Mouse (Mus musculus): ENCODE measurements around the gene Tmtc2.

The Tmtc2 gene

GRCm38 (mm10) chr10:105312986-105313385, 261.3 kb downstream of the Tmtc2 start:
- DNase-seq (ENCODE audit: low spot score in 2 of 2), result no peak

- DNase-seq (ENCODE audit: low spot score in 2 of 2), result no peak
These were observed 276.7 kb downstream of the Tmtc2 start for GRCm38 (mm10) chr10:105297560-105297959.

- DNase-seq (ENCODE audit: low spot score in 2 of 2), result no peak
These were observed 281.3 kb downstream of the Tmtc2 start for GRCm38 (mm10) chr10:105292961-105293360.

- no peak for DNase-seq (ENCODE audit: low spot score in 2 of 2)
These were observed 285.8 kb downstream of the Tmtc2 start for GRCm38 (mm10) chr10:105288472-105288871.

- DNase-seq (ENCODE audit: low spot score in 2 of 2), result no peak
These were observed 286.7 kb downstream of the Tmtc2 start for GRCm38 (mm10) chr10:105287575-105287974.

GRCm38 (mm10) chr10:105287064-105287463, 287.2 kb downstream of the Tmtc2 start:
- no peak for DNase-seq (ENCODE audit: low spot score in 2 of 2)

GRCm38 (mm10) chr10:105286221-105286620, 288.0 kb downstream of the Tmtc2 start:
- DNase-seq (ENCODE audit: low spot score in 2 of 2), result no peak

GRCm38 (mm10) chr10:105284171-105284570, 290.1 kb downstream of the Tmtc2 start:
- no peak for DNase-seq (ENCODE audit: low spot score in 2 of 2)

GRCm38 (mm10) chr10:105280933-105281332, 293.3 kb downstream of the Tmtc2 start:
- no peak for DNase-seq (ENCODE audit: low spot score in 2 of 2)

GRCm38 (mm10) chr10:105260053-105260452, 314.2 kb downstream of the Tmtc2 start:
- DNase-seq (ENCODE audit: low spot score in 2 of 2), result no peak

- peak; percentile 13 to 14 for DNase-seq (ENCODE audit: low spot score in 2 of 2)
These were observed 336.0 kb downstream of the Tmtc2 start for GRCm38 (mm10) chr10:105238291-105238690.

- DNase-seq (ENCODE audit: low spot score in 2 of 2), result no peak
These were observed 341.4 kb downstream of the Tmtc2 start for GRCm38 (mm10) chr10:105232864-105233263.

GRCm38 (mm10) chr10:105230416-105230815, 343.8 kb downstream of the Tmtc2 start:
- no peak for DNase-seq (ENCODE audit: low spot score in 2 of 2)

GRCm38 (mm10) chr10:105228623-105229022, 345.6 kb downstream of the Tmtc2 start:
- no peak for DNase-seq (ENCODE audit: low spot score in 2 of 2)

- no peak for DNase-seq (ENCODE audit: low spot score in 2 of 2)
These were observed 346.6 kb downstream of the Tmtc2 start for GRCm38 (mm10) chr10:105227631-105228030.

- no peak for DNase-seq (ENCODE audit: low spot score in 2 of 2)
These were observed 348.5 kb downstream of the Tmtc2 start for GRCm38 (mm10) chr10:105225714-105226113.

- DNase-seq (ENCODE audit: low spot score in 2 of 2), result no peak
These were observed 351.3 kb downstream of the Tmtc2 start for GRCm38 (mm10) chr10:105222904-105223303.

- no peak for DNase-seq (ENCODE audit: low spot score in 2 of 2)
These were observed 372.8 kb downstream of the Tmtc2 start for GRCm38 (mm10) chr10:105201491-105201890.

GRCm38 (mm10) chr10:105200678-105201077, 373.6 kb downstream of the Tmtc2 start:
- DNase-seq (ENCODE audit: low spot score in 2 of 2), result no peak

GRCm38 (mm10) chr10:105200092-105200491, 374.2 kb downstream of the Tmtc2 start:
- no peak for DNase-seq (ENCODE audit: low spot score in 2 of 2)

- DNase-seq (ENCODE audit: low spot score in 2 of 2), result no peak
These were observed 374.7 kb downstream of the Tmtc2 start for GRCm38 (mm10) chr10:105199515-105199914.

- no peak for DNase-seq (ENCODE audit: low spot score in 2 of 2)
These were observed 378.9 kb downstream of the Tmtc2 start for GRCm38 (mm10) chr10:105195377-105195776.

- no peak for DNase-seq (ENCODE audit: low spot score in 2 of 2)
These were observed 380.3 kb downstream of the Tmtc2 start for GRCm38 (mm10) chr10:105193756-105194460.

- no peak for DNase-seq (ENCODE audit: low spot score in 2 of 2)
These were observed 382.2 kb downstream of the Tmtc2 start for GRCm38 (mm10) chr10:105192071-105192470.

All from spleen, postnatal 36 days (tissue).